Mouse (Mus musculus) CH12.LX (cell line): ENCODE data around the gene Gm49380. TPM values are rescaled to one million over a fixed set of nuclear protein-coding genes. Genes with fewer than 3 reads are reported as not detected.

Source experiments
- DNase-seq: peaks from one replicate; pipeline ENCODE4 v3.0.0-alpha.2; 2013; ENCODE audit errors: extremely low read depth
- H3K27ac ChIP-seq: 2 replicates; pipeline ENCODE4 v1.5.1; 2012; ENCODE audit warnings: low read depth, mild to moderate bottlenecking, control low read depth, moderate library complexity; ENCODE audit not compliant: insufficient read depth
- H3K27me3 ChIP-seq: replicated peaks from 2 replicates; pipeline ENCODE3; 2012; ENCODE audit warnings: inconsistent platforms
- H3K36me3 ChIP-seq, 2 experiments: replicated peaks in 1 of 2; 2 replicates each; pipeline versions ENCODE3 to v1.6.1; 2012; ENCODE audit warnings: inconsistent platforms in 1 of 2, low read length in 1 of 2, mild to moderate bottlenecking in 1 of 2, mixed read lengths in 1 of 2, moderate library complexity in 1 of 2; ENCODE audit not compliant: control insufficient read depth in 1 of 2, insufficient read depth in 1 of 2
- H3K4me1 ChIP-seq, 2 experiments: 2 replicates each; pipeline ENCODE4 v1.6.1; 2012; ENCODE audit warnings: inconsistent platforms in 1 of 2, moderate library complexity in 1 of 2; ENCODE audit not compliant: insufficient read depth in 2 of 2, control insufficient read depth in 1 of 2
- H3K4me2 ChIP-seq: 2 replicates; pipeline ENCODE4 v1.6.1; 2012; ENCODE audit warnings: low read depth, mild to moderate bottlenecking, control low read depth; ENCODE audit not compliant: poor library complexity, insufficient read depth, severe bottlenecking
- H3K4me3 ChIP-seq, 3 experiments: fragments of 150-350 bp in 1 of 3; sonication (generic) in 1 of 3; replicated peaks in 1 of 3; 2 replicates each; pipeline versions ENCODE3 to v1.5.1; 2011 to 2012; ENCODE audit warnings: low read depth in 2 of 3, low read length in 2 of 3, mild to moderate bottlenecking in 2 of 3, moderate library complexity in 2 of 3, control low read depth in 1 of 3, improper control_type of control experiment in 1 of 3, inconsistent platforms in 1 of 3, mixed read lengths in 1 of 3; ENCODE audit not compliant: poor library complexity in 1 of 3
- H3K79me2 ChIP-seq: replicated peaks from 2 replicates; pipeline ENCODE4 v1.6.1; 2012; ENCODE audit warnings: mild to moderate bottlenecking, moderate library complexity; ENCODE audit not compliant: control insufficient read depth, poor library complexity, insufficient read depth, severe bottlenecking; ENCODE audit errors: extremely low read depth
- H3K9ac ChIP-seq: 2 replicates; pipeline ENCODE4 v1.6.1; 2012; ENCODE audit warnings: low read depth, mild to moderate bottlenecking, control low read depth, moderate library complexity; ENCODE audit not compliant: insufficient read depth
- H3K9me3 ChIP-seq: replicated peaks from 2 replicates; pipeline ENCODE3; 2012; ENCODE audit warnings: low read length, inconsistent platforms, mixed read lengths
- BHLHE40 ChIP-seq: IDR thresholded peaks from 2 replicates; pipeline ENCODE4 v1.6.1; 2011; ENCODE audit warnings: mild to moderate bottlenecking, low read depth, low read length, improper control_type of control experiment
- CTCF ChIP-seq, 2 experiments: IDR thresholded peaks in 1 of 2; conservative IDR thresholded peaks in 1 of 2; 2 replicates each; pipeline ENCODE4 v1.5.1; 2011 to 2012; ENCODE audit warnings: low read depth in 2 of 2, low read length in 2 of 2, improper control_type of control experiment in 1 of 2, inconsistent platforms in 1 of 2, mild to moderate bottlenecking in 1 of 2, moderate library complexity in 1 of 2
- ELF1 ChIP-seq: IDR thresholded peaks from 2 replicates; pipeline ENCODE4 v1.6.1; 2014; ENCODE audit warnings: low read depth, mild to moderate bottlenecking, inconsistent platforms, low read length, improper control_type of control experiment
- EP300 ChIP-seq: IDR thresholded peaks from 2 replicates; pipeline ENCODE4 v1.6.1; 2011; ENCODE audit warnings: low read length, improper control_type of control experiment
- JUND ChIP-seq: conservative IDR thresholded peaks from 2 replicates; pipeline ENCODE4 v1.6.1; 2011; ENCODE audit warnings: low read depth, low read length, improper control_type of control experiment
- KAT2A ChIP-seq: IDR thresholded peaks from 2 replicates; pipeline ENCODE4 v1.6.1; 2012; ENCODE audit warnings: low read length, improper control_type of control experiment, inconsistent platforms; ENCODE audit not compliant: insufficient replicate concordance
- MAX ChIP-seq: IDR thresholded peaks from 2 replicates; pipeline ENCODE4 v1.6.1; 2011; ENCODE audit warnings: low read length, improper control_type of control experiment
- TBP ChIP-seq: conservative IDR thresholded peaks from 2 replicates; pipeline ENCODE4 v1.6.1; 2011; ENCODE audit warnings: low read depth, low read length, improper control_type of control experiment
- UBTF ChIP-seq: IDR thresholded peaks from 2 replicates; pipeline ENCODE4 v1.6.1; 2012; ENCODE audit warnings: low read depth, mild to moderate bottlenecking, inconsistent platforms, low read length, improper control_type of control experiment, moderate library complexity
- USF2 ChIP-seq: conservative IDR thresholded peaks from 2 replicates; pipeline ENCODE4 v1.6.1; 2011; ENCODE audit warnings: low read depth, low read length, improper control_type of control experiment
- ZKSCAN1 ChIP-seq: IDR thresholded peaks from 2 replicates; pipeline ENCODE4 v1.6.1; 2012; ENCODE audit warnings: low read depth, inconsistent platforms, low read length, improper control_type of control experiment, borderline replicate concordance
- dilution Hi-C: fragments of 300-500 bp; cut with MboI; formaldehyde crosslinking; loops from 2 replicates; pipeline ENCODE4 v1.14.3; 2020; ENCODE audit warnings: low sequenced_read_pairs; ENCODE audit not compliant: extremely low pct_unique_long_range_greater_than_20kb, extremely low pct_ligation_motif_present
- in situ Hi-C: fragments of 300-500 bp; cut with MboI; formaldehyde crosslinking; loops from 3 replicates; pipeline ENCODE4 v1.14.3; 2019; ENCODE audit warnings: low sequenced_read_pairs, low pct_ligation_motif_present, low pct_unique_long_range_greater_than_20kb, mixed read lengths
- polyA plus RNA-seq: library from polyadenylated mRNA; unstranded; fragments of >175 nt; gene quantifications from 2 replicates; pipeline ENCODE4 v1.2.1, GENCODE M21; 2012; ENCODE audit warnings: low read depth; ENCODE audit not compliant: insufficient read length
- total RNA-seq, 2 experiments: library from RNA; depleted of rRNA; stranded (reverse); fragments of 300-350 nt in 1 of 2; fragments of >200 nt in 1 of 2; gene quantifications; 2 replicates each; pipeline ENCODE4 v1.2.3; 2012 to 2014

The Gm49380 gene
- total and polyA plus RNA-seq, 3 experiments, result not detected

DNA sequence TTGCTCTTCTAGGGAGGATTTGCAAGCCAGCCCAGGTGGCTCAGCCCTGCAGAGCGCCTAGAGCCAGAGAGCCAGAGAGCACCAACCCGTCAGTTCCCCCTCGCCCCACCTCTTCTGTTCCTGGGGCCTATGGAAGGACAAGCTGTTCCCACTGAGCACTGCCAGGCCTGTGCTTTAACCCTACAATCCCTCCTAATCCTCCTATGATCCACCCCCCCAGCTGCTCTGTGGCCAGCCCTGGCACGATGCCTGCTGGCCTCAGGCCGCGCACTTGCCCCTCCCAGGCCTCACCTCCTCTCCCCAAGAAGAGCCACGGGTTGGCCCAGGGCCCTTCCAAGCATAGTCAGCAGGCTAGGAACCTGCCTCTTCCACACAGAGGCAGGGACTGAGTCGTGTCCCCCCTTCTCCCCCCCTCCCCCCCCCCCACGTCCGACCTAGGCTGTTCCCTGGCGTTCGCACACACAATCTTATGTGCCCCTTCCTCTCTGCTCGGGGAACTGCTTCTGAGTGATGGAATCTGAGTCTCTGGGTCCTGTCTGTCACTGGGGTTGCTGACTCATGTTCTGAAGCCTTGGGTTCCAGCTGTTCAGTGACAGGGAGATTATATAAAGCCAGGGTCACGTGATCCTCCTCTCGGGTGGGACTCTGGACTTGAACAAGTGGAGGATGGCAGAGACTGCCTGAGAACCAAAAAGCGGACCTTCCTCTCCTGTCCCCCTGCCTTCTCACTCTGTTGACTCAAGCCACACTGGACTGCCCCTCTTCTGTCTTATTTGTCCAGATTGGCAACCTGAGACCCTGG, 34.1 kb downstream of the Gm49380 start:
- in situ Hi-C loops (no loop called here), dilution Hi-C loops (no loop called here)
- no peak for DNase-seq
- no peaks in the 10 kb centered on the region for H3K36me3 ChIP-seq
- H3K27me3 ChIP-seq, result peaks cover 64% of the 10 kb centered on the region
- TF ChIP-seq BHLHE40, result no peak
- TF ChIP-seq USF2, result no peak
- no peak for TF ChIP-seq KAT2A
- no peak for TF ChIP-seq ELF1
- TF ChIP-seq UBTF, result no peak
- no peak for TF ChIP-seq TBP
- TF ChIP-seq ZKSCAN1, result no peak
- TF ChIP-seq CTCF (conservative IDR thresholded peaks at IDR 0.05 in 1 of 2, IDR thresholded peaks at IDR 0.05 in 1 of 2; ENCODE audit: low read depth in 2 of 2, low read length in 2 of 2), result no peak
- no peak for TF ChIP-seq MAX
- TF ChIP-seq JUND, result no peak
- no peak for TF ChIP-seq EP300
- peaks cover 2 to 17% of the 10 kb centered on the region in 2 experiments; a peak in 3 of 4 replicates for H3K4me1 ChIP-seq
- no peak overlapping the region for H3K4me3 ChIP-seq
- H3K4me2 ChIP-seq, result no peak overlapping the region
- H3K27ac ChIP-seq, result no peak overlapping the region
- H3K9ac ChIP-seq, result no peak overlapping the region
- no peaks in the 10 kb centered on the region for H3K9me3 ChIP-seq
- no peaks in the 10 kb centered on the region for H3K79me2 ChIP-seq

DNA sequence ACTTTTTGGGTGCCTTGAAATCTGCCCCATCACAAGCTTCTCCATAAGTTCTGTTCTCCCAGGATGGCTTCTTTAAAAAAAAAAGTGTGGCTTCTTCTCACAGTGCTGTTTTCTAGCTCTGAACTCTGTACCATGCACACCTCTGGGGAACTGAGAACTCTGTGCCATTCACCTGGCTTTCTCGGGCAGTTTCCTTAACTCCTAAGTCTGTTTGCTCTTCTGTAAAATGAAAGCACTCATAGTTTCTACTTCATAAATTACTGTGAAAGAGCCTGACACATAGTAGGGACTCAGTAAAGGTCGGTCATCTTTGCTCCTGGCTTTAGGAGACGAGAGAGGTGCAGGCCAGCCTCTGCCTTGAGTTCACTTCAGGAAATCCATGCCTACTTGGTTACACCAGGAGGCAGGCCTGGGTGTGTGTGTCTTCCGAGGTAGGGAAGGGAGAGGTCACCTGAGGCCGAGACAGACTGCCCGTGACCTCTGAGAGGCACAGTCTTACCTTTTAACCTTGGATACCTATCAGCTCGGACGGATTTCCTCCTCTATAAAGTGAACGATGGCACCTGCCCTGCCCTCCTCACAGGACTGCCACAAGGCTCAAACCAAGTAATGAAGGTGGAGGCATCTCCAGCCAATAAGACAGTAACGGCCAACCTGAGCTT, 35.0 kb downstream of the Gm49380 start:
- Histone ChIP-seq H3K4me3 (no peak overlapping the region), H3K36me3 (no peaks in the 10 kb centered on the region), H3K79me2 (no peaks in the 10 kb centered on the region), H3K27ac (no peak overlapping the region), H3K9me3 (no peaks in the 10 kb centered on the region), H3K4me1 (peaks cover 0 to 16% of the 10 kb centered on the region in 2 experiments; a peak in 2 of 4 replicates), H3K27me3 (peaks cover 57% of the 10 kb centered on the region), H3K4me2 (no peak overlapping the region), H3K9ac (no peak overlapping the region)
- in situ Hi-C loops, result no loop called here
- TF ChIP-seq USF2 (no peak), ZKSCAN1 (peak; percentile 14; the same call in 1 of the 2 replicates)
- no peak for DNase-seq
- dilution Hi-C loops, result no loop called here
